Mouse (Mus musculus): ENCODE data around the gene Rad51d.

DNA sequence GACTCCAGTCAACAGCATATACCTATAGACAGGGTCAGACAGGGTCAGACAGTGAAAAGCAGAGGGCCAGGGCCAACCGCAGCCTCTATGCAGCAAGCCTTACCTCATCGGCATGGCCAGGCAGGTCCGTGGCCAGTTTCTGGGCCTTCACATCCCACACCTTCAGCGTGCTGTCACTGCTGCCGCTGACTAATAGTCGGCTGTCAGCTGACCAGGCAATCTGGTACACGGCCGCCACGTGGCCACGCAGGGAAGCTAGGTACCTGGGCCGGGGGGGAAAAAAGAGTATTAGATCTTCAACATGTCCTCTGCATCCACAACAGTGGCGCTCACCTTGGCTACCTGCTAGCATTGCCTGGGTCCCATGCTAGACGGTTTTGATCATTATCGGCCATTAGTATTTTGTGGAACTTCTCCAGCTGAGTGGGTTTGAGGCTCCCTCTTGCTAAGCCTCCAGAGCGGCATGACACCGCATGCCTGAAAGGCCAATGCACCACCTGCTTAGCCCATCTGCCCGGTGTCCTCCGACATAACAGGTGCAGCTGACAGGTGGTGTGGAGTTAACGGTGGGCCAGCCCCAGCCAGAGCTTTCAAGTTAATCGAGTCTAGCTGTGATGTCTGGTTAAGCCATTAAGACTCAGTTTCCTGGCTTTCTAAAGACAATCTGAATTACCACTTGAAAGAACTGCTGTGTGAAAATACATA, 11.3 kb upstream of the Rad51d start:
- no peak for TF ChIP-seq CTCF (IDR thresholded peaks at IDR 0.05; ENCODE audit: low read depth)
- no peak for TF ChIP-seq EP300 (IDR thresholded peaks at IDR 0.05; ENCODE audit: low read depth)

All from liver, embryonic 14.5 days (tissue).